Mouse (Mus musculus) hindlimb bud, embryonic 11.5 days (tissue): ENCODE results near the gene Psmd3.
A peak's percentile ranks its signal among the peaks of the same experiment; 100 is the strongest.
"Not testable (repeated sequence)": the region's sequence is repeated elsewhere in the genome, so short reads cannot be mapped to it uniquely, and the experiment has no call there.

Experiments used
- DNase-seq: peaks from one replicate; pipeline ENCODE4 v3.0.0-alpha.2; 2012; ENCODE audit warnings: low read depth, low spot score; ENCODE audit errors: extremely low spot score

Psmd3 gene

GRCm38 (mm10) chr11:98686976-98687375 is 4.6 kb downstream of the Psmd3 start:
- DNase-seq: no peak

- no peak for DNase-seq
These were observed 5.7 kb downstream of the Psmd3 start for GRCm38 (mm10) chr11:98688009-98688408.

- no peak for DNase-seq
These were observed 10.8 kb downstream of the Psmd3 start for GRCm38 (mm10) chr11:98693201-98693600.

- no peak for DNase-seq
These were observed 11.4 kb downstream of the Psmd3 start for GRCm38 (mm10) chr11:98693746-98694145.

GRCm38 (mm10) chr11:98694301-98694700 is 11.9 kb downstream of the Psmd3 start:
- no peak for DNase-seq

- DNase-seq: no peak
These were observed 13.1 kb downstream of the Psmd3 start for GRCm38 (mm10) chr11:98695408-98695807.

GRCm38 (mm10) chr11:98696454-98697216 is 14.3 kb downstream of the Psmd3 start:
- no peak for DNase-seq

GRCm38 (mm10) chr11:98697225-98697624 is 14.9 kb downstream of the Psmd3 start:
- DNase-seq: no peak

GRCm38 (mm10) chr11:98698849-98699640 is 16.7 kb downstream of the Psmd3 start:
- DNase-seq: no peak

GRCm38 (mm10) chr11:98699911-98700310 is 17.6 kb downstream of the Psmd3 start:
- DNase-seq: no peak

GRCm38 (mm10) chr11:98701213-98701670 is 18.9 kb downstream of the Psmd3 start, which contains the start of gene Csf3:
Csf3 (plus strand) TSS chr11:98701263.
- DNase-seq: no peak

GRCm38 (mm10) chr11:98702323-98702722 is 20.0 kb downstream of the Psmd3 start:
- no peak for DNase-seq

- no peak for DNase-seq
These were observed 22.7 kb downstream of the Psmd3 start for GRCm38 (mm10) chr11:98705021-98705420.

- DNase-seq: no peak
These were observed 25.3 kb downstream of the Psmd3 start for GRCm38 (mm10) chr11:98707401-98708281.

- DNase-seq: no peak
These were observed 26.1 kb downstream of the Psmd3 start for GRCm38 (mm10) chr11:98708282-98708956.

- DNase-seq: no peak
These were observed 26.8 kb downstream of the Psmd3 start for GRCm38 (mm10) chr11:98709001-98709741.

GRCm38 (mm10) chr11:98710416-98711045 is 28.2 kb downstream of the Psmd3 start:
- DNase-seq: peak; percentile 61

GRCm38 (mm10) chr11:98711046-98711434 is 28.7 kb downstream of the Psmd3 start:
- DNase-seq: no peak

- DNase-seq: not testable (repeated sequence)
These were observed 29.7 kb downstream of the Psmd3 start for GRCm38 (mm10) chr11:98712009-98712408.
